Mouse (Mus musculus): ENCODE results near the gene Scn1a.

The Scn1a gene

GRCm38 (mm10) chr2:66440711-66441110 is at the start of gene Scn1a:
Scn1a (minus strand) TSS chr2:66440840.
- DNase-seq (ENCODE audit: low read depth, low spot score), result peak; percentile 21

DNA sequence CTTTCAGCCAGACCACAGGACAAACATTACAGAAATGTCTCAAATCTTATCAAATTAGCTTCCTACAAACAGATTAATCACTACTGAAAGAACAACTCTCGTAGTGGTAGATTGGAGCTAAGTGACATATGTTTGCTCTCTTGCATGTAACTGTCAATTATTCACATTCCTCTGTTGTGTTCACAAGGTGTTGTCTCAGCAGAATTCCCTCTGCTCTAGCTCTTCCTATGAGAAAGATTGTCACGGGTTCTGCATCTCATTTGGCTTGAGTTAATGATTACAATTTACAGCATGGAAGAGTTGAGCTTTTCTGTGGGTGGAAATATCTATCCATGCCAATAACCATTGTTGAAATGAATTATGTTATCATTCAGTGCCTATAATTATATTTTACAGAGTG is 37.8 kb upstream of the Scn1a start:
- DNase-seq (ENCODE audit: low read depth, low spot score), result no peak

GRCm38 (mm10) chr2:66473181-66473822 is 32.7 kb upstream of the Scn1a start:
- peak; percentile 37 for DNase-seq (ENCODE audit: low read depth, low spot score)

GRCm38 (mm10) chr2:66465484-66465883 is 24.8 kb upstream of the Scn1a start:
- no peak for DNase-seq (ENCODE audit: low read depth, low spot score)

GRCm38 (mm10) chr2:66464874-66465458 is 24.3 kb upstream of the Scn1a start:
- no peak for DNase-seq (ENCODE audit: low read depth, low spot score)

GRCm38 (mm10) chr2:66463916-66464315 is 23.3 kb upstream of the Scn1a start:
- no peak for DNase-seq (ENCODE audit: low read depth, low spot score)

- no peak for DNase-seq (ENCODE audit: low read depth, low spot score)
These were observed 21.8 kb upstream of the Scn1a start for GRCm38 (mm10) chr2:66462458-66462857.

- DNase-seq (ENCODE audit: low read depth, low spot score), result peak; percentile 81
These were observed 722 bp downstream of the Scn1a start for GRCm38 (mm10) chr2:66439764-66440471.

DNA sequence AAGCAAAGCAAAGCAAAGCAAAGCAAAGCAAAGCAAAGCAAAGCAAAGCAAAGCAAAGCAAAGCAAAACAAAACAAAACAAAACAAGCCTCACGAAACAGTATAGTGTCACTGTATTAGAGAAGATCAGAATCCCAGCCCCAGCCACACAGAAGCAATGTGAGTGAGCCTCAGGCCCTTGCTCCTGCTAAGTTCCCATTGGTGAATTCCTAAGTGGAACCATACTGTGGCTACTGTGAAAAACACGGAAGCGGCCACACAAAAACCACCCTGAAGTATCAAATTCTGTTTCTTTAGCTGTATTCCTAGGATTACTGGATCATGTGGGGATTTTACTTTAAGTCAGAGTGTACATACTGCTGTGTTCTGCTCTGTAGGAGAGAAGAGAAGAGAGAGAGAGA is 4.4 kb downstream of the Scn1a start:
- peak; percentile 12 for DNase-seq (ENCODE audit: low read depth, low spot score)

GRCm38 (mm10) chr2:66409740-66410290 is 30.8 kb downstream of the Scn1a start:
- DNase-seq (ENCODE audit: low read depth, low spot score), result peak; percentile 77

DNA sequence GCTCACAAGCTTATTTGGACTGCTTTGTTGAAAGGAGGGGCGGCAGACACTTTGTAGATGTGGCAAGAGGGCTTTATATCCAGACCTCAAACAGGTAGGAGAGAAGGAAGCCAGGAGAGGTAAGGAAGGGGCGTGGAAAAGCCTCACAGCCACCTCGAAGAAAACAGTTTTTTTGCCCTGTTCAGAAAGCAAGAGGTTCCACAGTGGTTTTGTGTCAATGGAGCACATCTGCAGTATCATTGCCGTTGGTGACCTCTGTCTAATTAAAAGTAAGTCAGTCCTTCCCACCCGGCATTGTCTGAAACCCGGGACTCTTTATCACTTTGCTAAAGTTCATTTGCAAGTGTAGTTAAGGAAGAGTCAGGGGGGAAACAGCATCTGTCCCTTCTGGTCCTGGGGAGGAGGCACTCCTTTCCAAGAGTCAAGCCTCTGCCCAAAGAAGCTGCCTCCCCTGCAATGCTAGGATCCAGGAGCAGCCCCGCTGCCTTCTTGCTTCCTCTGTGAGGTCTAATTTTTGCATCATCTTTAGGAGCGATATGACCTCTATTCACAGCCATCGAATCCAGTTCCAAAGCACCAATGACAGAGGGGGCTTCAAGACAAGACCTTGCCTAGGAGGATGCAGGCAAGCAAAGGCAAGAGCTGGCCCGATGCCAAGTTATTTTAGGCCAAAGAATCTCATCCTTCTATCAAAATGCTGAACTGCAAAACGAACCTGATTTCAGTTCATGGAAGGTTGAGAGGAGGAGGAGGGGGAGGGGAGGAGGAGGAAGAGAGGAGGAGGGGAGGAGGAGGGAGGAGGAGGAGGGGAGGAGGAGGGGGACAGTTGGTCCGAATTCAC is 31.5 kb downstream of the Scn1a start:
- peak; percentile 43 for DNase-seq (ENCODE audit: low read depth, low spot score)

DNA sequence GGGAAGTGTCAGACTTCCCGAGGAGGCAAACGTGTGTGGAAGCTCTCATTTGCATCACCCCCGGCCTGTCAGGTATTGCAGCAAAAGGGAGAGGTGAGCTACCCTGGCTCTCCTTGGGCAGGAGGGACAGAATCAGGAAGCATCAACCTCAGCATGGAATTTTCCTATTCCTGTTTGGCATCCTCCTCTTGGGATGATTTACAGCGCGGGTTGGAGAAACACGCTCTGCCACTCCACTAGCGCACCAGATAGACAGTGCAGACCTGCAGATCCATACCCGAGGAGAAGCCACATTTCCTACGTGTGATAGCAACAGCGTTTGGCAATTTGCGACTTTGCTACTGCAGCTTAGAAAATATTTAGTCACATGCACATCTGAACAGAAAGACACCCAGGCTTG is 32.2 kb downstream of the Scn1a start:
- no peak for DNase-seq (ENCODE audit: low read depth, low spot score)

DNA sequence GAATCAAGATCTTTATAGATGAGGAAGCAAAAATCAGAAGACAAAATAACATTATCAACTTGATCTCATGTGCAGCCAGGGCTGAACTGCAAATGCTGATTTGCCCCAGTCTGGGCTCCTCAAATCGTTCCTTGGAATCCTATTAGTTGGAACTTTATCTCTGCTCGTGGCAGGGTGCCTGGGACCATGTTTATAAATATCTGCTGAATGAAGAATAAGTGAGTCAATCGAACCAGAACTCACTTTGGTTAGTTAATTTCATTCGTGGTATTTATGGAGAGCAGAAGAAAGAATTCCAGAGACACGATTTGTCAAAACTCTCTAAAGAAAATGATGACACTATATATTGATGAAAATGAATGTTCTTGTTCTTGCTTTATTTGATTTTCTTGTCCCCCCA is 48.1 kb downstream of the Scn1a start:
- DNase-seq (ENCODE audit: low read depth, low spot score), result no peak

DNA sequence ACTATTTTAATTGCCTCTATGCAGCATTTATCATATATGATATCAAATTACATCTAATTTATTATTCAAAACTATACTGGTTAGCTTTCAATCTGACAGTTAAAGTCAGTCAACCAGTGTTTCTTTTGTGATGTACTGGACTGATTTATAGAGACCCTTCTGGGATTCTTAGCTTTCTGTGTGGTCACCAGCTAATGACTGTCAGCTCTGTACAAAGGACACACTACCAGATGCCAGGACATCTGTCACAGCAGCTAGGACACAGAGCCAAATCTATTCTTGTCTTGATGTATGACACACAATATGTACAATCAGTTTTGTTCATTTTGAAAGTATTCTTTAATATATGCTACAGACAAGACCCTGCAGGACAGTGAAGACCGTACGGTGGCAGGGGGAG is 72.7 kb downstream of the Scn1a start:
- peak; percentile 52 for DNase-seq (ENCODE audit: low read depth, low spot score)

GRCm38 (mm10) chr2:66350590-66350989 is 90.0 kb downstream of the Scn1a start:
- no peak for DNase-seq (ENCODE audit: low read depth, low spot score)

DNA sequence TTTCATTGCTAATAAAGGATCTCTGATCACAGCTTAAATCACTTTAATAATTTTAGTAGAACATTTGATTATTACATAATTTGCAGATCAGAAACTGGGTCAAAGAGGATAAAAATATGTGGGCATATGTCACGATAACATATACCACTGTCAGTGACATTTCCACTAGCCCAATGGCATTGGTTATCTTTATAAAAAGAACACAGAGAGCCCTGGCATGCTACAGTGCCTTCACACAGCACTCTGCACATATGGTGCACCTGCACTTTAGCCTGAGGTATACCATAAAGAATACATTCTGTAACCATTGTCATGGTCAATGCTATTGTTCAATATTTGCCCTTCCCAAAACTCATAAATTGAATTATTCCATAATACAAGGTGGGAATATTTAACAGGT is 94.0 kb downstream of the Scn1a start:
- DNase-seq (ENCODE audit: low read depth, low spot score), result no peak

- no peak for DNase-seq (ENCODE audit: low read depth, low spot score)
These were observed 94.5 kb downstream of the Scn1a start for GRCm38 (mm10) chr2:66346181-66346580.

- no peak for DNase-seq (ENCODE audit: low read depth, low spot score)
These were observed 103.2 kb downstream of the Scn1a start for GRCm38 (mm10) chr2:66337406-66337805.

DNA sequence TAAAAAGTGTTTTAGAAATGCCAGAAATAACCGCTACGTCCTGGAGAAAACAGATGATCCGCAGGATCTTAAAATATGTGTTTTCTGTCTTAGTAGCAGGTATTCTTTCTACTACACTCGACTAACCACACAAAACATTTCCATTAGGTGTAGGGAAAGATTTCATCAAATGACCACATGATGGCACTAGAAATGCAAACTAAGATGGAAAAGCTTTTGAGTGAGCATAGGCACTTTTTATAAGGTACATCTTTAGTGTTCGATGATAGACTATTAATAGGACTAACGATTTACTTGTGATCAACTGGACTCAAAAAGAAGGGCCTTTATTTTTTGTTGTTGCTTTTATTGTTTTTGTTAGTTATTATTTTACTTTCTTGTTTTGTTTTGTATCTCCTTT is 104.2 kb downstream of the Scn1a start:
- DNase-seq (ENCODE audit: low read depth, low spot score), result no peak

DNA sequence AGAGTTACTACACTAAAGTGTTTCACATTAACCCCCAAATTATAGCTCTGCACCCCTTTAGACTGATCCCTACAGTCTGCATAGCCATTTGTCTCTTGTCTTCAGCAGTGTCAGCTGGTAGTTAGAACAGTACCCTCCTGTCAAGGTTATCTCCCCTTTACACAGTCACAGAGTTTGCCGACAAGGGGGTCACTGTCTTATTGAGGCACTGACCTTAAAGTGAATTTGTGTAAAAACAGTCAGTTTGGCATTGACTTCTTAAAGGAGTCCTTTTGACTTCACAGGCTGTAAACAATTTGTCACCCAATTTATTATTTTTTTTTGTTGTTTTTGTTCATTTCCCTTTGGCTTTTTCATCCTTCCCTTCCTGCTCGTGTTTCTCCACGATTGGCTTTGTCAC is 168.1 kb downstream of the Scn1a start:
- no peak for DNase-seq (ENCODE audit: low read depth, low spot score)

DNA sequence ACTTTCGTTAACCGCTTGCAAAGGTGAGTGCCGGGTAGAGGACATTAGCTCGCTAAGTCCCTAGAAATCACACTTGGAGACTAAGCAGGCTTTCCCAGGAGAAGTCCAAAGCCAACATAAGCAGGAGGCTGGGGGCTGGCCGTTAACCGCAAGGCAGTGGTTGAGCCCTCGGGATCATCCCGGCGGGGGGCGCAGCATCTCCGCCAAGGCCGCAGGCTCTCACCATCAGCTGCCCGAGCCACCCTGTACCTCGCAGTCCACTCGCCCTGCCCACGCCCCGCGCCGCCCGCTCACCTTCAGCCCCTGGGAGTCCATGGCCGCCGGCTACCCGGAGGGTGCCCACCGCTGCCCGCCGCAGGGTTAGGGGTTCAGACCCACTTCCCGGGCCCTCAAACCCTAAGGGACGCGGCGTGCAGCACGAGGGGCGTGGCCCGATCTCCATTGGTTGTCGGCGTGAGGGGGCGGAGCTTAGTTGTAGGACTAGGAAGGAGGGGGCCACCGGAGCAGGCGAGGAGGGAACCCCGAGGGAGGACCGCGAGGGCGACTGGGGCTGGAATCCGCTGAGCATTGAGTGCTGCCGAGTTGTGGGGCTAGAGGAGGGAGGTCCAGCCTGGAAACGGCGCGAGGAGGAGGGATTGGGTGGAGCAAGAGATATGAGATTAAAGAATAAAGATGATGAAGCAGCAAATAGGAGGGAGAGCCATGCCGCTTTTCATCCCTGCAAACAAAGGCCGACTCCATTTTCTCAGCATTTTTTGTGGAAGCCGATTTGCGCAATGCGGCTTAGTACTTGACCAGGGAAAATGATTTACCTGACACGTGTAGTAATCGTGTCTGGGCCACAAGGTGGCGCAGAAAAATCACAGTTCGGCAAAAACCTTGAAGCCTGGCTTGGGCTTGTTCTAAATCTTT is 184.2 kb downstream of the Scn1a start, which contains the start of gene Ttc21b:
Ttc21b (minus strand) TSS at position 398 of the 912 bp plus-strand sequence.
- peak; percentile 96 for DNase-seq (ENCODE audit: low read depth, low spot score)

Data from mesoderm, embryonic 11.5 days (tissue).